Mouse (Mus musculus) frontal cortex, postnatal 10 days (tissue): ENCODE measurements around the gene Ski.

Experiments
- DNase-seq, 2 experiments: peaks; one replicate each; pipeline ENCODE4 v3.0.0; 2022; ENCODE audit warnings: low spot score in 2 of 2, mixed read lengths in 1 of 2

Gene Ski

GRCm38 (mm10) chr4:155150276-155151113 lies 71.9 kb downstream of the Ski start:
- peak; percentile 64 to 69 for DNase-seq

DNA sequence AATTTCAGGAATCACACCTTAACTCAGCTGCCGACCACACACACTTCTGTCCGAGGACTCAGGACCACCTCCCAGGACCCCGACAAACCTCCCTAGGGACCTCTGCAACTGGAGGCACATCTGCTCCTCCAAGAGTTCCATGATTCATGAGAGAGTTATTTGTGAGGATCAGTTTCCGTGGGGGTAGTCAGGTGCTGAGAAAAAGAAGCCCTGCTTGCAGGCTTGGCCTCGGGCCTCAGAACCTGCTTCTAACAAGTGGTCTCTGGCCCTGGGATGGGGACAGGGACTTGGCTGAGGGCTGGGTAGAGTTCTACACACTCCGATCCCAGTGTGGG lies 72.5 kb downstream of the Ski start:
- no peak for DNase-seq

DNA sequence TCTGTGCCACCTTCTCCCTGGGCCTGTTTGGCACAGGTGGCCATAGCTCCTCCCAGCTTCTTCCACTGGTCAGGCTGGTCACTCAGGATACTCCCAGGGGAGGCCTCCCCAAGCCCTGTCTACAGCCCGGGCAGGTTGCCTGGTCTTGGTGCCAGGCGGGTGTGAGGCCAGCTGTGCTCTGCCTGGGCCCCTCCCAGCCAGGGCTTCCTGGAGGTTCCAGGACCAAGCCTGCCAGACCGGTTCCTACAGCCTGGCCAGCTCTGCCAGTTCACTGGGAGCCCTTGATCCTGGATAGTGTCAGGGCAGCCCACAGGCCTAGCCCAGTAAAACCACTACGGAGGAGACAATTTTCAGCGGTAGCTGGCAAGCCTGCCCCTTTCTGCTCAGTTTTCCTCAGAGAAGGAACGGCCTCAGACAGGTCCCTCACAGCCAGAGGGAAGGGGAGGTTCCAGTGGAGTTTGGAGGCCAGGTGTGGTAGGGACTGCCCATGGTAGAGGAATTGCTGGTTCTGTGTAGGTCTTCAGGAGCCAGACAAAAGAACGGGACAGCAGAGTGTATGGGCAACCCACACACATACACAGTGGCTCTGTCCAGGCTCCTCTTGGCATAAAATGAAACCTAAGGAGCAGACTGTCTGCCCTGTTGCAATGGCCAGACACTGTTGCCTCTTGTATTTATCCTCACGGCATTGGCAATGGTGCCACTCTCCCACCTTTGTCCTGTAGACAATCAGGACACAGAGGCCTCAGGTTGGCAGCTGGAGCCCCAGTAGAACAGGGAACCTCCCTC lies 73.3 kb downstream of the Ski start:
- no peak for DNase-seq

GRCm38 (mm10) chr4:155148453-155148852 lies 73.9 kb downstream of the Ski start:
- no peak for DNase-seq

- no peak for DNase-seq
These were observed 76.1 kb downstream of the Ski start for GRCm38 (mm10) chr4:155146107-155146823.

DNA sequence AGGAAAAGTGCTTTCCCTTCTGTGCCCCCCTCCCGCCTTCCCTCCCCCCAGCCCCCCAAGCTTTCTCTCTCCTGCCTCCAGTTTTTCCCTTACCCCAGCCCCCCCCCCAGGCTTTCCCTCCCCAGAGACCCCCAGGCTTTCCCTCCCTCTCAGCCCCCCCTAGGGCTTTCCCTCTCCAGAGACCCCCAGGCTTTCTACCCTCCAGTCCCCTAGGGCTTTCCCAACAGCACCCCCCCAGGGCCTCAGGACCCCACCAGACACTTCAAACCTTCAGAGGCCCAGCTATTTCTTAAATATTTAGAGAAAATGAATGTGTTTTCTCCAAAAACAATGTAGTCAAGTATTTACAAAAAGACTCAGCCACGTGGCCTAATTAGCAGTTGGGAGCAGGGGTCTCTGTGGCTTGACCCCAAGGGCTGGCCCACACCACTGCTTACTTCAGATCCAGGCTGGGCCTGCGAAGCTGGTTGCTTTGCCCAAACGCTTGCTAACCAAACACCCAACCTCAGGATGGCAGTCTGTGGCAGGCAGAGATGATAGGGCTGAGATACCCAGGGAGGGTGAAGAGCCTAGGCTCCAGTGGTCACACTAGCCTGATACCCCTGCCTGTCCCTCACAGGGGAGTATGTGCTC lies 77.7 kb downstream of the Ski start:
- no peak for DNase-seq

DNA sequence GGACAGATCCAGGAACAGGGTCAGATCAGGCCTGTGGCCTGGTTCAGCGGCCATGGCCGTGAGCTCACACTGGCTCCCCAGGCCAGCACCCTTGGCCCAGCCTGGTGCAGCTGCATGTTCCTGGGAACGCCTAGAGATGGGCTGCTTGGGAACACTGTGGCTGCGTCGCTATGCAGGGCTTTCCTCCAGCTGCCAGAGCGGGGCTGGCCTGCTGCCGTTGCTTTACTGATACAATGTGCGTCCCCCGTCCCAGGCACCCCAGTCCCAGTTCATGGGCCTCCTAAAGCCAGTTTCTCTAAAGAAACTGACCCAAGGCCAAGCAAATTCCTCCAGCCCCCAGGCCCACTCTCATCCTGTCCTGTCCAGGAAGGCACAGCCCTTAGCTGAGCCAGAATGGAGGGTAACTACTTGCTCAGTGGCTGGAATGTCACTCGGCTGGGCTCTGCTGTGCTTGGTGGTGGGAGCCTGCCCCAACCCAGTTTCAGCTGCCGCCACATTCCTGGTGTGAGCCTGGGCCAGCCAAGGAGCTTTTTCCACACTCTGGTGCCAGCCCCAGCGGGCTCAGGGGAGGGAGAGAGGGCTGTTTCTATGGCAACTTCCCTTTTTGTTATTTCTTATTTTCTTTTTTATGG lies 78.4 kb downstream of the Ski start:
- peak; percentile 68 to 74 for DNase-seq

GRCm38 (mm10) chr4:155143411-155143810 lies 79.0 kb downstream of the Ski start:
- DNase-seq, result no peak

GRCm38 (mm10) chr4:155142836-155143235 lies 79.6 kb downstream of the Ski start:
- no peak for DNase-seq

- DNase-seq, result no peak
These were observed 81.6 kb downstream of the Ski start for GRCm38 (mm10) chr4:155140795-155141265.

DNA sequence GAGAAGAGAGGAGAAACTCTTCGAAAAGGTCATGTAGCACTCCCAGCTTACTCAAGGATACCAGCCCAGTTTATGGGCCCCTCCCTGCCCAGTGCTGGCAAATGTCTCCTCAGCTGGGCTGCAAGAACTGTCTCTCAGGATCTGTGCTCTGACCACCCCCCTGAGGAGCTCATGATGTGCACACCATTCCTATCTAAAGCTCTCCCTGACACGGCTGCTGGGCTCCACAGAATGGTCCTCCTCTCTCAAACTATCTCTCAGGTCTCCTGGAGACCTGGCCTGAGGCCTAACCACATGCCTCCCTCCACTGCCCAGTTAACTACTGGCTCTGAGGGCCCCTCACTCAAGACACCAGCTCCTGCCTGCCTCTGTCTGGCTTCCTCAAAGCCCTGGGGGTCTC lies 82.2 kb downstream of the Ski start:
- DNase-seq, result no peak

DNA sequence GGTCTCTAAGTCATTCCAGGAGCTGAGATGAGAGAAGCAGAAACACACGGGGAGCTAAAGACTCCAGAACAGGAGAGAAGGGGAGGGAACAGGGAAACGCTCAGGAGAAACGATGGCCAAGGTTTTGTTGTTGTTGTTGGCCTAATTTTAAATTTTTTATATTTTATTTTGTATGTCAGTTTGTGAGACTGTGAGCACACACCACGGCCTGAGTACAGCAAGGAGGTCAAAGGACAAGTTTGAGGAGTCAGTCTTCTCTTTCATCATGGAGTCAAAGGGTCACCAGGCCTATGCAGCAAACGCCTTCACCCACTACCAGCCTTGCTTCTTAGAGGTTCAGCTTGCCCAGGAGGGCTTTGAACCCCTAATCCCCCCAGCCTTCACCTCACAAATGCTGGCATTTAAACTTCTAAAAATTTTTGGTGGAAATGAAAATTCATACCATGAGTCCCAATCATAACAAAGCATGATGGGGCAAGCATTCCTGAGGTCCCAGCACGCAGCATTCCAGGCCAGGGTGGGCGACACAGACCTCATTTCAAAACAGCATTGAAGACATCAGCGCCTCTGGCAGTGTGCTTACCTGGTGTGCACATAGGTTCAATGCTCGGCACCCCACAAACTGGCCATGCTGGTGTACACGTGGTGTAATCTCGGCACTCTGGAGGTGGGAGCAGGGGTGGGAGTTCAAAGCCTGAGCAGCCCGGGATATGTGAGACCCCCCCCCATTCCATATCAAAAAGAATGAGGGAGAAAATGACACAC lies 82.9 kb downstream of the Ski start:
- DNase-seq, result no peak

DNA sequence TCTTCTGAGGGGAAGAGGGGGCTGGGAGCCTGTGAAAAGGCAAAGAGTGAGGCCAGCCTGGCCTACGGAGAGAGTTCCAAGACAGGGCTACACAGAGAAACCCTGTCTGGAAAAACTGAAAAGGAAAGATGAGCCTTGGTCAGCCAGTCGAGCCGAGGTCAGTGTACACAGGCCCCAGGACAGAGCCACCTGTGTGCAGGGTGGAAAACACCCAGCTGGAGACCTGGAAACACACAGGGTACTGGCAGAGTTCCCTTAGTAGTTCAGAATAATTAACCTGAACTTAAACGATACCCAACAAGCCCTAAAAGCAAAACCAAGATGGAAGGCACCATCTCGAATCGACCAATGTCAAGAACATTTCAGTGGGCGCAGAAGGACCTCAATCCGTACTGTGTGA lies 83.9 kb downstream of the Ski start:
- DNase-seq, result no peak

DNA sequence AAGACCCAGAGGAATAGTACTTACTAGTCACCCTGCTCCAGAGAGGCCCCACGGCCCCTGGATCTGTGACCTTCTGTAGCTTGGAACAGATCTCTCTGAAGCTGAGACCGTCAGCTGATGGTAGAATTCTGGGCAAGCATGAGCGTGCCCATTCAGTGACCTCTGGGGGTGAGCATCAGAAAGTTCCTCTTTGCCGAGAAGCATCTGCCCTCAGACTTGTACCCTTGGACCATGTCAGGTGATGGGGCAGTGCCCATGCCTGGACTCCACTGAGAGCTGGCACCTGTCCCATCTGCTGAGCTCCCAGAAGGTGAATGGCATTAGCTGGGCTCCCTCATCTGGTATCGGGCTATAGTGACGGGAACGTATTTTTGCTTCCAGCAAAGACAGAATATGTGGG lies 84.5 kb downstream of the Ski start:
- DNase-seq, result no peak

GRCm38 (mm10) chr4:155135909-155136585 lies 86.3 kb downstream of the Ski start:
- no peak for DNase-seq

- DNase-seq, result no peak
These were observed 87.7 kb downstream of the Ski start for GRCm38 (mm10) chr4:155134686-155135172.

DNA sequence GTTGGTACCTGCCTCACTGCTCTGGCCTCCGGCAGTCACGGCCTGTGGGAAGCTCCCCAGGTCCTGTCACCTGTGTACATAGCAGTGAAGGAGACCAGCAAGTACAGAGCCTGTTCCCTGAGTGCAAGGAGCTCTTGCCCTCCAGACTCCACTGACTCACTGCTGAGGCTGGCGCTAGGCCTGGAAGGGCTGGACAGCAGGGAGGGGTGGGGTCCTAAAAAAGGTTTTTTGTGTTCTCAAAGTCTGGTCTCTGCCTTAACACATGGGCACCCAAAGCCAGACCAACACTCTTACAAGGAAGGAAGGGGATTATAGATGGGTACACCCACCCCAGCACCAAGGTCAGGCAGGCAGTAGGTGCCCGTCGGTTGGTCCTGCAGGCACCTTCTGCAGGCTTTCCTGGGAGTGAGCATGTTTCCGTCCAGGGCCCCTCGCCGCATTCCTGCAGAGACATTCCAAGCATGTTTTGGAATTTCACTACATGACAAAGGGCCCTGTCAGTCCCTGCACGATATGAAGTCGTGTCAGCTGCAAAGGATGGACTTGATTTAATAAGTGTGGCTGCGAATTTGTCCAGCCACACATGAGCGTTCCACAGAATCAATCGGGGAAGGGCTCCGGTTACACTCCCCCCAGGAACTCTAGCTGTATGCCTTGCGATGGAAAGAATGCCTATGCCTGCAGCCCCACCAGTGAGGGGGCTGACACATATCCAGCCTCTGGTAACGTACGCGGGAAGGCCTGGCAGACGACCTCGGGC lies 88.6 kb downstream of the Ski start:
- DNase-seq, result no peak

- no peak for DNase-seq
These were observed 89.2 kb downstream of the Ski start for GRCm38 (mm10) chr4:155133188-155133587.

DNA sequence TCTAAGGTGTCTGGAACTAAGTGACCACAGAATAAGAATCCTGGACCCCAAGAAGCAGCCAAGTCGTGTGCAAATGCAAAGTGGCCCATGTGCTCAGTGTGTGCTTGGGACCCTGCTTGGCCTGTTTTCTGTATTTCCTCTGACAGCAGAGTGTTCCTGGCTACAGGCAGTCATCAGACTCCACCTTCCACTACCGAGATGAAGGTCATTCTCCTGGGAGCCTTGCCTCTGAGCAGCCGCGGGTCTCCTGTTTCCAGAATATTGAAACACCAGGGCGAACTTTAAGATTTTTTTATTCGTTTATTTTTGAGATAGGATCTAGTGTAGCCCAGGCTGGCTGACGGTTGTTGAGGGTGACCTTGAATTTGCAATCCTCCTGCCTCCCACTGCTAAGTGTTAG lies 91.8 kb downstream of the Ski start:
- no peak for DNase-seq
